Mouse (Mus musculus) lung, postnatal 25 days (tissue): Measurements from ENCODE around the gene Dydc2.

Experiments used
- DNase-seq: peaks from one replicate; pipeline ENCODE4 v3.0.0; 2022; ENCODE audit warnings: low spot score

Gene Dydc2

DNA sequence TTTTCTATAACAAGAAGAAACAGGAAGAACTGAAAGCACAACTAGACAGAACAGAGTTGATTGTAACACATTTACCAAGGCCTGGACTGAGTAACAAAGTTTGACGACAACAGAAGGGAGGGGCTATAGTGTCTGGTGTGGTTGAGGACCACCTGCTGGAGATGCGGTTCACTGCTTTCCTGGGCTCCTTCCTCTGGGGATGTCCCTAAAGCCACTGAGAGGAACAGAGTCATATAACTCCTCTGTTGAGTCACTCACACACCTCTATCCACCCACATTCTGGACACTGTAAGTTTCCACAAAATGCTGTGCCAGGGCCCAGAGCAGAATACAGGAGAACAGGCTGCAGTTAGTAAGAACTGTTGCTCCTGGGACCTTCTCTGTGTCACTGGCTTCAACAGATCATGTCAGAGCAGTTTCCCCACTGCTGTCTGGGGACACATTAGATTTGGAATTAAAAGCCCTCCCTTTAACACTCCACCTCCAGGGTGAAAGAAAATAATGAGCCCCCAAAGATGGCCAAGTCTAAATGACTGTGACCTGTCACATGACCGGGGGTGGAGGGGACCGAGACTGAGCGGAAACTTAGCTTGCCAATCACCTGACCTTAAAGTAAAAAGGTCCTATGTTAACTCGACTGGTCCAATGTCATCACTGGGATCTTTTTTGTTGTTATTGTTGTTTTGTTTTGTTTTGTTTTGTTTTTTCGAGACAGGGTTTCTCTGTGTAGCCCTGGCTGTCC is 68.9 kb downstream of the Dydc2 start:
- DNase-seq: peak; percentile 36
